Mouse (Mus musculus): Measurements from ENCODE around the gene Nt5c1a. TPM values are rescaled to one million over a fixed set of nuclear protein-coding genes. Genes with fewer than 3 reads are reported as not detected.
A peak's percentile ranks its signal among the peaks of the same experiment; 100 is the strongest.

Gene Nt5c1a
- polyA plus RNA-seq, 1 experiment from 2014 or later, result not detected

DNA sequence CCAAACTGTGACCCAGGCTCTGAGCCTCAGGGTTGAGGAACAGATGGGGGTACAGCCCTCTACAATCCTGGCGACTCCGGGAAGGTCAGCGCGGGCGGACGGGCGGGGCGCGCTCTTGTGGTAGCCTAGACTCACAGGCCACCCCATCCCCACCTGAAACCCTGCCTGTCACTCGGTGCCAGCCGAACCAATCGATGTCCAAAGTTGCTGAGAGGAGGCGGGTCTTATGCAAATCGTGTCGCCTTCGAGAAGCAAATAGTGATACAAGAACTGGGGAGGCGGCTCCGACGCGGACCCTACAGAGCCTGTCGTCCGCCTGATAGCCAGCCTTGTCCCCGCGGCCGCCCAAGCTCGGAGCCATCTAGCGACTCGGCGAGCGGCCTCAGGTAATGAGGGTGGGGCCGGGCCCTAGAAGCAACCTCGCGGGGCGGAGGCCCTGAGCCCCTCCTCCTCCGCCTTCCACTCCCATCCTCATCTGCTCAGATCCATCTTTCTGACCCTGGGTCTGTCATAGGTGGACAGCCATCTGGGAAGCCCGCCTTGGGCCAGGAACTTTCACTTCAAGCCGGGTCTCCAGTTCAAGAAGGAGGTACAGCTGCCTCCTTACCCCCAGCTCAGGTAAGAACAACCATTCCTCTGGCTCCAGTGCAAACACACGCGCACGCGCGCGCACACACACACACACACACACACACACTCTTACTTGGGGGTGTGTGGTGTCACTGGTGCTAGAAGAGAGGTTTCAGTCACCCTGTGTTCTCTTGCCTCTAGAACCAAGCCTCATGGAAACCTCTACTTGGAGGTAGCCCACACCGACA lies 17.9 kb upstream of the Nt5c1a start:
- Histone ChIP-seq H3K4me1 (peaks cover 20% of the 10 kb centered on the region), H3K9me3 (replicated peaks) (no peaks in the 10 kb centered on the region), H3K4me3 (peak overlapping the region; percentile 54), H3K27me3 (ENCODE audit: low read depth, poor library complexity, severe bottlenecking) (peaks cover 90% of the 10 kb centered on the region), H3K27ac (0 out of 2 replicates have a peak overlapping the region, but pooled peaks have one; percentile 20), H3K36me3 (no peaks in the 10 kb centered on the region)
- DNase-seq (ENCODE audit: low spot score), result peak; percentile 88
- 9% methylated on average over 44 of the region's 44 CpGs for WGBS

- 48% methylated on average over 3 of the region's 3 CpGs for WGBS
- H3K36me3 ChIP-seq, result no peaks in the 10 kb centered on the region
- no peak overlapping the region for H3K27ac ChIP-seq
- no peaks in the 10 kb centered on the region for H3K9me3 ChIP-seq (replicated peaks)
- DNase-seq (ENCODE audit: low spot score), result no peak
- H3K27me3 ChIP-seq (ENCODE audit: low read depth, poor library complexity, severe bottlenecking), result peaks cover 88% of the 10 kb centered on the region
- H3K4me1 ChIP-seq, result peaks cover 20% of the 10 kb centered on the region
- no peak overlapping the region for H3K4me3 ChIP-seq
These were observed 16.5 kb upstream of the Nt5c1a start for GRCm38 (mm10) chr4:123184816-123185215.

DNA sequence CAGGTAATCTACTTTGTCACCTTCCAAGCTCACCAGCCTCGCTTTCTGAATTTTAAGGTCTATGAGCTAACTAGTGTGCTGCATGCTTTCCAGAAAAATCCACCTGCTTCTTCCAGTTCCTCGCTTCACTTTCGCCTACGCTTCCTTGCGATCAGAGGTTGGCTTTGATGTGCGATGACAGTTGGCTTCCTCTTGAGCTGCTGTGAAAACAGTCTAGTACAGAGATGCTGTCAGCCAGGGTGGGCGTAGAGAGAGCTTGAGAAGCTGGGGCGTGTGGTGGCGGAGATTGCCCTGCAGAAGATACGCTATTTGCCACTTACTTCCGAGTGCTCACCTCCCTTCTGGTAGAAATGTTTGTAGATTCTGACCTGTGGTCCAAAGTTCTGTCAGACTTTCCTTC lies 9.0 kb upstream of the Nt5c1a start:
- DNase-seq (ENCODE audit: low spot score), result no peak
- H3K4me1 ChIP-seq, result peaks cover 5% of the 10 kb centered on the region; the same call in 1 of the 2 replicates
- no peaks in the 10 kb centered on the region for H3K36me3 ChIP-seq
- H3K27me3 ChIP-seq (ENCODE audit: low read depth, poor library complexity, severe bottlenecking), result peaks cover 55% of the 10 kb centered on the region
- WGBS, result 83% methylated on average over 11 of the region's 11 CpGs
- H3K4me3 ChIP-seq, result no peak overlapping the region
- no peak overlapping the region for H3K27ac ChIP-seq
- H3K9me3 ChIP-seq (replicated peaks), result no peaks in the 10 kb centered on the region

- no peak for DNase-seq (ENCODE audit: low spot score)
- WGBS, result 90% methylated on average over 11 of the region's 11 CpGs
- Histone ChIP-seq H3K4me3 (no peak overlapping the region), H3K27me3 (ENCODE audit: low read depth, poor library complexity, severe bottlenecking) (peaks cover 47% of the 10 kb centered on the region), H3K4me1 (peaks cover 5% of the 10 kb centered on the region; the same call in 1 of the 2 replicates), H3K36me3 (no peaks in the 10 kb centered on the region), H3K9me3 (replicated peaks) (no peaks in the 10 kb centered on the region), H3K27ac (no peak overlapping the region)
These were observed 7.5 kb upstream of the Nt5c1a start for GRCm38 (mm10) chr4:123193791-123194190.

- peaks cover 16% of the 10 kb centered on the region for H3K4me1 ChIP-seq
- WGBS, result 58% methylated on average over 6 of the region's 6 CpGs
- DNase-seq (ENCODE audit: low spot score), result no peak
- H3K9me3 ChIP-seq (replicated peaks), result no peaks in the 10 kb centered on the region
- no peak overlapping the region for H3K27ac ChIP-seq
- H3K27me3 ChIP-seq (ENCODE audit: low read depth, poor library complexity, severe bottlenecking), result peaks cover 68% of the 10 kb centered on the region
- H3K4me3 ChIP-seq, result no peak overlapping the region
- H3K36me3 ChIP-seq, result no peaks in the 10 kb centered on the region
These were observed 4.6 kb upstream of the Nt5c1a start for GRCm38 (mm10) chr4:123196695-123197094.

DNA sequence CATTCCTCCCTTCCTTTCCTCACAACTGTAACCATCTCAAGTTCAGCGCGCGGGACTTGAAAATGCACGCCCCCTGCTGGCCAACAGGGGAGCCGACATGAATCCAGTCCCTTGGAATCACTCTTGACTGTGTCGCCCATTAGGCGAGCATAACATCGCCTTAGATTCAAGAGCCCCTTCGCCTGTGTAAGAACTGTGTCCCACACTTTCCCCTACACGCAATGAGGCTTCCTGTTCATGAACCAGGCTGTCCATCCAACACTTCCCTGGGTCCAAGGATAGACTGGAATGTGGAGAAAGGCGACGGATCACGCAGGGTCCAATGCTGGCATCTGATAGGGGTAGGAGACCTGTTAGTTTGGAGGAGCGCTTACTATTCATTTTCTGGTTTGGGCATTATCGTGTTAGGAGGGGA lies 526 bp upstream of the Nt5c1a start:
- H3K27me3 ChIP-seq (ENCODE audit: low read depth, poor library complexity, severe bottlenecking), result peaks cover 74% of the 10 kb centered on the region
- WGBS, result 1% methylated on average over 15 of the region's 15 CpGs
- no peak overlapping the region for H3K27ac ChIP-seq
- H3K36me3 ChIP-seq, result no peaks in the 10 kb centered on the region
- peak; percentile 87 for DNase-seq (ENCODE audit: low spot score)
- no peaks in the 10 kb centered on the region for H3K9me3 ChIP-seq (replicated peaks)
- peak overlapping the region; percentile 50 for H3K4me3 ChIP-seq
- peaks cover 21% of the 10 kb centered on the region for H3K4me1 ChIP-seq

- Histone ChIP-seq H3K4me1 (peaks cover 15% of the 10 kb centered on the region), H3K9me3 (replicated peaks) (no peaks in the 10 kb centered on the region), H3K4me3 (peak overlapping the region; percentile 50), H3K27me3 (ENCODE audit: low read depth, poor library complexity, severe bottlenecking) (peaks cover 63% of the 10 kb centered on the region), H3K36me3 (no peaks in the 10 kb centered on the region), H3K27ac (no peak overlapping the region)
- WGBS, result 7% methylated on average over 8 of the region's 8 CpGs
- peak; percentile 58 for DNase-seq (ENCODE audit: low spot score)
These were observed 753 bp downstream of the Nt5c1a start for GRCm38 (mm10) chr4:123202094-123202420.

DNA sequence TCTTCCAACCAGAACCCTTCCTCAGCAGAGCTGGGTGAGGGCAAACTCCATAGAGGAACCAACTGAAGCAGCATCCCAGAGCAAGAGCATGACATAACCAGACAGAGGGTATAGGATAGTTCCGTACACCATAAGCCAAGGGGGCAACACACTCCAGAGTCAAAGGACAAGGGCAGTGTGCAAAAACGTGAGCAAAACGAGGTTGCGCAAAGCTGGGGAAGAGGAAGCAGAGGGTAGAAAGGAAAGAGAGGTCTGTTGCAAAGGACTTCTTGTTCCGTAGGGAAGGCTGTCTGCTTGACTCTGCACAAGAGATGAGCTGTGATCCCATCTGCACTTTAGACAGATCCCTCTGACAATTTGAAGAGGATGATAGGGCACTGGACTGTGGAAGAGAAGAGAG lies 6.0 kb downstream of the Nt5c1a start:
- Histone ChIP-seq H3K9me3 (replicated peaks) (no peaks in the 10 kb centered on the region), H3K27ac (no peak overlapping the region), H3K36me3 (no peaks in the 10 kb centered on the region), H3K27me3 (ENCODE audit: low read depth, poor library complexity, severe bottlenecking) (peaks cover 37% of the 10 kb centered on the region), H3K4me1 (no peaks in the 10 kb centered on the region; the same call in 1 of the 2 replicates), H3K4me3 (no peak overlapping the region)
- DNase-seq (ENCODE audit: low spot score), result no peak
- whole genome bisulfite sequencing, result 84% methylated on average over 5 of the region's 5 CpGs

DNA sequence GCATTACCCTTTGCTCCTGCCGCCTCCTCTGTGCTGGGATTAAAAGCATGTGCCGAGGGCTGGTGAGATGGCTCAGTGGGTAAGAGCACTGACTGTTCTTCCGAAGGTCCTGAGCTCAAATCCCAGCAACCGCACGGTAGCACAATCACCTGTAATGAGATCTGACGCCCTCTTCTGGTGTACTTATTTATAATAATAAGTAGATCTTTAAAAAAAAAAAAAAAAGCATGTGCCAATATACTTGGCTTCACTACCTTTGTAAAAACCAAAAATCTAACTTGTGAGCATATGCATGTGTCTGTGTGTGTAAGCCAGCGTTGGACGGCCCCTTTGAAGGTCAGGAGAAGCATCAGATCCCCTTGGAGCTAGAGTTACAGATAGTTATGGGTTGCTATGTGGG lies 9.7 kb downstream of the Nt5c1a start:
- no peak overlapping the region for H3K4me3 ChIP-seq
- WGBS, result 64% methylated on average over 8 of the region's 8 CpGs
- no peaks in the 10 kb centered on the region for H3K9me3 ChIP-seq (replicated peaks)
- H3K27me3 ChIP-seq (ENCODE audit: low read depth, poor library complexity, severe bottlenecking), result 0 out of 2 replicates have a peak, but pooled peaks cover 16% of the 10 kb centered on the region
- no peaks in the 10 kb centered on the region; the same call in 1 of the 2 replicates for H3K4me1 ChIP-seq
- H3K36me3 ChIP-seq, result no peaks in the 10 kb centered on the region
- no peak for DNase-seq (ENCODE audit: low spot score)
- no peak overlapping the region for H3K27ac ChIP-seq

DNA sequence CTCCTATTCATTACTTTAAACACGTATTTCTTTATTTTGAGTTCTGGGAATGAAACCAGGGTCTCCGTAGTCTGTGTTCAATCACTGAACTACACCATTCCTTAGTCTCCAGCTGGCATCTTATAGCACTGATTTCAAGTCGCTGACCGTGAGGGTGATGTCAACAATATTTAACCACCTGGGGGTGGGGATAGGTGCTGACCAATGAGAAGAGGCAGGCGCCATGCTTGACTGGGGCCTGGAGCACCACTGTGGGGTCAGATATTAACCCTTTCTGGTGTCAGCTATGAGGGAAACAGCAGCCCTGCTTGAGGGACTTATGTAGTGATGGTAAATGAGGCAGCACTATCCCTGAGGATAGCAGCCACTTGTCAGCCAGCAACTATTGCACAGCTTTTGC lies 10.1 kb downstream of the Nt5c1a start:
- no peak overlapping the region for H3K27ac ChIP-seq
- no peak for DNase-seq (ENCODE audit: low spot score)
- H3K36me3 ChIP-seq, result no peaks in the 10 kb centered on the region
- H3K27me3 ChIP-seq (ENCODE audit: low read depth, poor library complexity, severe bottlenecking), result 0 out of 2 replicates have a peak, but pooled peaks cover 16% of the 10 kb centered on the region
- no peak overlapping the region for H3K4me3 ChIP-seq
- WGBS, result 62% methylated on average over 5 of the region's 5 CpGs
- H3K9me3 ChIP-seq (replicated peaks), result no peaks in the 10 kb centered on the region
- H3K4me1 ChIP-seq, result no peaks in the 10 kb centered on the region; the same call in 1 of the 2 replicates

DNA sequence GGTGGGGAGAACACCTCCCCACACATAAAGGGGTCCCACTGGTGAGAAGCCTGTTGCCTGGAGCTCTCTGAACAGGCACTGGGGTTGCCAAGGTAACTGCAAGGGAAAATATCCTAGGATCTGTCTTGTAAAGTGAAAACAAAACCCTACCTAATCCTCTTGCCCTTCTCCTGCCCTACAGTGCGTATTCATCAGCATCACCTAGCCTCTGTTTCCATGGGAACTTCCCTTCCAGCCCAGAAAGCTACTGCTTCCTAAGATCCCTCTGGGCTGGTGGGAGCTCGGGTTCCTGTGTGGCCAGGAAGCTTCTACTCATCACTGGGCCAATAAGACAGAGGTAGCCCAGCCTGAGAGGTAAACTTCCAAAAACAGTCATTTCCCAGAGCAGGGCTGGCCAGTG lies 11.0 kb downstream of the Nt5c1a start:
- WGBS, result 63% methylated on average over 2 of the region's 2 CpGs
- Histone ChIP-seq H3K4me1 (no peaks in the 10 kb centered on the region; the same call in 1 of the 2 replicates), H3K27ac (no peak overlapping the region), H3K36me3 (no peaks in the 10 kb centered on the region), H3K27me3 (ENCODE audit: low read depth, poor library complexity, severe bottlenecking) (0 out of 2 replicates have a peak, but pooled peaks cover 15% of the 10 kb centered on the region), H3K9me3 (replicated peaks) (no peaks in the 10 kb centered on the region), H3K4me3 (no peak overlapping the region)
- DNase-seq (ENCODE audit: low spot score), result no peak

GRCm38 (mm10) chr4:123213975-123214374 lies 12.7 kb downstream of the Nt5c1a start:
- Histone ChIP-seq H3K27me3 (ENCODE audit: low read depth, poor library complexity, severe bottlenecking) (0 out of 2 replicates have a peak, but pooled peaks cover 3% of the 10 kb centered on the region), H3K36me3 (no peaks in the 10 kb centered on the region), H3K9me3 (replicated peaks) (no peaks in the 10 kb centered on the region), H3K4me3 (no peak overlapping the region), H3K4me1 (no peaks in the 10 kb centered on the region; the same call in 1 of the 2 replicates), H3K27ac (no peak overlapping the region)
- WGBS, result 97% methylated on average over 9 of the region's 9 CpGs
- DNase-seq (ENCODE audit: low spot score), result no peak

GRCm38 (mm10) chr4:123215367-123215766 lies 14.1 kb downstream of the Nt5c1a start:
- Histone ChIP-seq H3K4me1 (peaks cover 4% of the 10 kb centered on the region), H3K4me3 (no peak overlapping the region), H3K27me3 (ENCODE audit: low read depth, poor library complexity, severe bottlenecking) (no peaks in the 10 kb centered on the region), H3K27ac (no peak overlapping the region), H3K9me3 (replicated peaks) (no peaks in the 10 kb centered on the region), H3K36me3 (no peaks in the 10 kb centered on the region)
- DNase-seq (ENCODE audit: low spot score), result no peak
- 84% methylated on average over 1 of the region's 1 CpGs for WGBS
